Mouse (Mus musculus) midbrain, embryonic 16.5 days (tissue): ENCODE data around the gene Prm1. TPM values are rescaled to one million over a fixed set of nuclear protein-coding genes. Genes with fewer than 3 reads are reported as not detected.

ENCODE experiments used
- ATAC-seq: fragments of 200-750 bp; cut with Nextera tagmentation; 2 replicates; pipeline ENCODE4 v1.8.0; 2017; ENCODE audit warnings: moderate TSS enrichment
- H3K27ac ChIP-seq: fragments of 300-500 bp; sonication (generic); 2 replicates; pipeline ENCODE4 v1.5.1; 2014; ENCODE audit warnings: mild to moderate bottlenecking, low read length, mixed read lengths
- H3K27me3 ChIP-seq: fragments of 300-500 bp; sonication (generic); 2 replicates; pipeline ENCODE4 v1.6.1; 2014; ENCODE audit warnings: low read depth, low read length, mixed read lengths; ENCODE audit not compliant: control insufficient read depth, insufficient read depth
- H3K36me3 ChIP-seq: fragments of 300-500 bp; sonication (generic); 2 replicates; pipeline ENCODE4 v1.6.1; 2014; ENCODE audit warnings: mild to moderate bottlenecking, low read length, moderate library complexity, mixed read lengths; ENCODE audit not compliant: control insufficient read depth, insufficient read depth
- H3K4me1 ChIP-seq: fragments of 300-500 bp; sonication (generic); 2 replicates; pipeline ENCODE4 v1.6.1; 2014; ENCODE audit warnings: mild to moderate bottlenecking, low read length, mixed read lengths; ENCODE audit not compliant: control insufficient read depth, insufficient read depth
- H3K4me2 ChIP-seq: fragments of 300-500 bp; sonication (generic); 2 replicates; pipeline ENCODE4 v1.6.1; 2014; ENCODE audit warnings: mild to moderate bottlenecking, low read length, mixed read lengths
- H3K4me3 ChIP-seq: fragments of 300-500 bp; sonication (generic); 2 replicates; pipeline ENCODE4 v1.5.1; 2014; ENCODE audit warnings: low read depth, mild to moderate bottlenecking, low read length, moderate library complexity, mixed read lengths
- H3K9ac ChIP-seq: fragments of 300-500 bp; sonication (generic); 2 replicates; pipeline ENCODE4 v1.6.1; 2014; ENCODE audit warnings: low read depth, low read length, mixed read lengths
- H3K9me3 ChIP-seq: fragments of 300-500 bp; sonication (generic); replicated peaks from 2 replicates; pipeline ENCODE4 v1.6.1; 2014; ENCODE audit warnings: mild to moderate bottlenecking, low read length, mixed read lengths; ENCODE audit not compliant: control insufficient read depth, poor library complexity, severe bottlenecking
- WGBS: fragments of 180-500 bp; shearing (Covaris S2); extraction: QIAGEN DNeasy Blood & Tissue Kit; methylation state at CpG from one replicate; pipeline ENCODE4 v1.1.7; 2014; 5-methylcytosine and 5-hydroxymethylcytosine counted together
- polyA plus RNA-seq: library from polyadenylated mRNA; unstranded; fragments of >200 nt; fragmentation: Nextera tagmentation; extraction: Ambion mirVana; gene quantifications from 2 replicates; pipeline ENCODE4 v1.2.1, GENCODE M21; 2015

Prm1 gene
- polyA plus RNA-seq, 1 experiment from 2014 or later: 0.46 TPM

DNA sequence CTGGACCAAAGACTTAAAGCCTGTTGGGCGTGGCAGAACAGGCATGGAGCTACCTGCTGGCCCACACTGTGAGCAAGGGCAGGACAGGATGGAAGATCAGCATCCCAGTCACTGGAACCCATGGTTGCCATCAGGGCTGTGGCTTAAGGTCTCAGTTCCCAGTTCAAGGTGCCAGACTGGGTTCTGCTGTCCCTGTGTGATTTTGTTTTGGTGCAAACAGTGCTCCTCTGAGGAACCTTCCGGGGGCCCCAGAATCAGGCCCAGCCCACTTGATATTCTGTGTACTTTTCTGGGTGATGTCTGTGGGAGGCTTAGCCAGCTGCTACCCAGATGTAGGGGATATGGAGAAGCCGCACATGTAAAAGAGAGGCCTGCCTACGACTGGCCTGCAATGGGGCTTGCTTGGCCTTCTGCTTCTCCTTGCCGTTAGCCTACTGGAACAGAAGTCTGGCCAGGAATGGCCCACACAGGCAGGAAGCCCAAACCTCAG lies 25.0 kb downstream of the Prm1 start:
- no peak for ATAC-seq
- 85% methylated on average over 5 of the region's 5 CpGs for WGBS
- Histone ChIP-seq H3K27ac (no peak overlapping the region), H3K4me2 (no peak overlapping the region), H3K4me1 (peaks cover 13% of the 10 kb centered on the region), H3K27me3 (no peaks in the 10 kb centered on the region), H3K9me3 (no peaks in the 10 kb centered on the region), H3K9ac (no peak overlapping the region), H3K4me3 (no peak overlapping the region), H3K36me3 (no peaks in the 10 kb centered on the region)

GRCm38 (mm10) chr16:10777579-10778160 lies 28.0 kb downstream of the Prm1 start:
- H3K27ac ChIP-seq: no peak overlapping the region
- ATAC-seq: no peak
- H3K36me3 ChIP-seq: no peaks in the 10 kb centered on the region
- no peak overlapping the region for H3K4me2 ChIP-seq
- WGBS: 68% methylated on average over 5 of the region's 5 CpGs
- no peak overlapping the region for H3K9ac ChIP-seq
- peaks cover 6% of the 10 kb centered on the region for H3K4me1 ChIP-seq
- no peaks in the 10 kb centered on the region for H3K9me3 ChIP-seq
- no peaks in the 10 kb centered on the region for H3K27me3 ChIP-seq
- no peak overlapping the region for H3K4me3 ChIP-seq

GRCm38 (mm10) chr16:10776322-10776721 lies 29.3 kb downstream of the Prm1 start:
- Histone ChIP-seq H3K4me2 (no peak overlapping the region), H3K27ac (no peak overlapping the region), H3K4me1 (no peaks in the 10 kb centered on the region), H3K9ac (no peak overlapping the region), H3K27me3 (no peaks in the 10 kb centered on the region), H3K4me3 (no peak overlapping the region), H3K36me3 (no peaks in the 10 kb centered on the region), H3K9me3 (no peaks in the 10 kb centered on the region)
- WGBS: 64% methylated on average over 7 of the region's 7 CpGs
- no peak for ATAC-seq

- H3K9me3 ChIP-seq: no peaks in the 10 kb centered on the region
- 72% methylated on average over 4 of the region's 4 CpGs for WGBS
- no peaks in the 10 kb centered on the region for H3K27me3 ChIP-seq
- H3K4me1 ChIP-seq: no peaks in the 10 kb centered on the region
- no peaks in the 10 kb centered on the region for H3K36me3 ChIP-seq
- H3K9ac ChIP-seq: no peak overlapping the region
- H3K4me3 ChIP-seq: no peak overlapping the region
- H3K4me2 ChIP-seq: no peak overlapping the region
- no peak for ATAC-seq
- no peak overlapping the region for H3K27ac ChIP-seq
Measured at GRCm38 (mm10) chr16:10774726-10775125, 30.9 kb downstream of the Prm1 start.

DNA sequence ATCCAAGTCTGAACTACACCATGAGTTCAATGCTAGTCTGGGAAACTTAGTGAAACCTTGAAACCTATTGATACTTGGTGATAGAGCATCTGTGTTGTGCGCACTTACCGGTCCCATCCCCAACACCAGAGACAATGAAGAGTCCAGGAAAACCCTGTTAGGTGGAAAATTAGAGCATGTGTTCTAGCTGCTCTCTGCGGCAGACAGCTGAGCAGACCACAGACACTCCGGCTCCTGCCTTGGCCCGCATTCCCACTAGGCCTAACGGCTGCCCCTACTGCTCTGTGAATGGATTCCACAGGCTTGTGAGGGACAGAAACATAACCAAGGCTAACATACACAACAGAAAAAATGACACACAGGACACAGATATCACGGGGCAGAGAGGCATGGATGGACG lies 32.1 kb downstream of the Prm1 start:
- 87% methylated on average over 8 of the region's 8 CpGs for WGBS
- no peaks in the 10 kb centered on the region for H3K9me3 ChIP-seq
- H3K27me3 ChIP-seq: no peaks in the 10 kb centered on the region
- no peaks in the 10 kb centered on the region for H3K36me3 ChIP-seq
- no peak overlapping the region for H3K4me3 ChIP-seq
- no peak overlapping the region for H3K4me2 ChIP-seq
- H3K27ac ChIP-seq: no peak overlapping the region
- no peak for ATAC-seq
- no peaks in the 10 kb centered on the region for H3K4me1 ChIP-seq
- H3K9ac ChIP-seq: no peak overlapping the region

DNA sequence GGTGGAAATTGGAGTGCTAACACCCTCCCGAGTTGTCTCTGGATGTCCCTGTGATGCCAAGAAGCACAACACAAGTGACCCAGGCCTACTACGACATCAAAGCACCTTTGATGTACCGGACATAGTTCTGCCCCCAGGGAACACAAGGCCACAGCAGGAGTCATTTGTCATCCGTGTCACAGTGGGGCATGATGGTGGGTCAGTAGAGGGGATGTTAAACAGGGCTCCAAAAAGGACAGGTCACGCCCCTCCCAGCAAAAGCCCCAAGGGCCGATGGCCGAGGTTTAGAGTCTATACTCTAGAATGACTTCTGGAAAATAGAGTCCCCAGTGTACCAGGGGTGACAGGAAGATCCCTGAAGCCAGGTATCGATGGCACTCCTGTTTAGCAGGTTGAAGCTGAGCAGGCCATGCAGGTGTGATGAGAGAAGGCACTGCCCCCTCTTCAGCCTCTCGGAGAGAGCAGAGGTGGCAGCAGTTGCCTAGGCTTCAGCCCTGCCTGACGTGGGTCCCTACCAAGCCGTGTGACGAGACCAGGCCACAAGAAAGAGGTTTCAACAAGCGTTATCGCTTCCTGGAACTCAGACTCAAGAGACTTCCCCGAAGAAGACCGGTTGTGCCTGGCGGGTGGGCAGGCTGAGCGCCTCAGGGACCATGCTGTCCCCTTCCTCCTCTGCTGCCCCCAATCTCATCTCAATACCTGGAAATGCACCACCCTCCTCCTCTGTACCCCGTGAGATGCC lies 33.7 kb downstream of the Prm1 start:
- no peak overlapping the region for H3K27ac ChIP-seq
- no peaks in the 10 kb centered on the region for H3K4me1 ChIP-seq
- WGBS: 67% methylated on average over 19 of the region's 19 CpGs
- no peak overlapping the region for H3K4me2 ChIP-seq
- H3K4me3 ChIP-seq: no peak overlapping the region
- no peak for ATAC-seq
- no peaks in the 10 kb centered on the region for H3K27me3 ChIP-seq
- H3K9ac ChIP-seq: no peak overlapping the region
- no peaks in the 10 kb centered on the region for H3K9me3 ChIP-seq
- no peaks in the 10 kb centered on the region for H3K36me3 ChIP-seq

DNA sequence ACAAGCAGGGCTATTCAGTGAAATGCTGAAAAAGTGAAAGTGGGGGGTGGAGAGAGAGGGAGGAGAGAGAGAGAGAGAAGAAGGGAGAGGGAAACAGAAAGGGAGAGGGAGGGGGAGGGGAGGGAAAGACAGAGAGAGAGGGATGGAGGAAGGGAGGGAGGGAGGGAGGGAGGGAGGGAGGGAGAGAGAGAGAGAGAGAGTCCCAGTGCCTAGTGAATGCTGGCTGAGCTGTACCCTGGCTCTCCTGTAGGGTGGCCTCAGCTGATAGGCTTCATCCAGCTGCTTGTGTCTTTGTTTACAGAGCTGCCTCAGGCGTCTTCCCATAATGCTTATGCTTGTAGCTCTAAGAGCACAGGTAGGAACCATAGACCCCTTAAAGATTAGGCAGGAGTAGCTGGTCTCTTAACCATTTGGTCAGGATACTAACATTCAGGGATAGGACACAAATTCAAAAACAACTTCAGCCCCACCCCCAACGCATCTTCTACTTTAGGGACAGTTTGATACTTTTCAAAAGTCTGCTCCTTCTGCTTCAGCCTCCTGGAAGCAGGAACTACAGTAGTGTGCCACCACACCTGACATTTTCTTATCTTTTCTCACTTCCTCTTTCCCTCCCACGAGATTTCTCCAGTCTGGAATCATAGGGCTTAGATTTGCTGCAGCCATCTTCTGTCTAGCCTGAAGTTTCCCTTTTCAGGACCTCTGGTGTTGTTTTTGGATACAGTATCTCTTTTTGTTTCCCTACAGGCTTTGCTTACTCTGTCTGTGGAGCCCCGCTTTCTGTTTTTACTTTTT lies 34.9 kb downstream of the Prm1 start:
- H3K4me3 ChIP-seq: no peak overlapping the region
- ATAC-seq: no peak
- no peaks in the 10 kb centered on the region for H3K36me3 ChIP-seq
- no peak overlapping the region for H3K27ac ChIP-seq
- no peaks in the 10 kb centered on the region for H3K4me1 ChIP-seq
- H3K9me3 ChIP-seq: no peaks in the 10 kb centered on the region
- no peaks in the 10 kb centered on the region for H3K27me3 ChIP-seq
- H3K9ac ChIP-seq: no peak overlapping the region
- 56% methylated on average over 4 of the region's 4 CpGs for WGBS
- no peak overlapping the region for H3K4me2 ChIP-seq

GRCm38 (mm10) chr16:10769661-10770060 lies 36.0 kb downstream of the Prm1 start:
- H3K4me2 ChIP-seq: no peak overlapping the region
- H3K4me1 ChIP-seq: no peaks in the 10 kb centered on the region
- no peaks in the 10 kb centered on the region for H3K36me3 ChIP-seq
- no peak for ATAC-seq
- H3K27ac ChIP-seq: no peak overlapping the region
- no peak overlapping the region for H3K4me3 ChIP-seq
- WGBS: 32% methylated on average over 2 of the region's 2 CpGs
- no peaks in the 10 kb centered on the region for H3K9me3 ChIP-seq
- H3K27me3 ChIP-seq: no peaks in the 10 kb centered on the region
- no peak overlapping the region for H3K9ac ChIP-seq

- ATAC-seq: no peak
- H3K4me1 ChIP-seq: no peaks in the 10 kb centered on the region
- no peaks in the 10 kb centered on the region for H3K27me3 ChIP-seq
- H3K9ac ChIP-seq: no peak overlapping the region
- H3K9me3 ChIP-seq: no peaks in the 10 kb centered on the region
- H3K4me3 ChIP-seq: no peak overlapping the region
- H3K36me3 ChIP-seq: no peaks in the 10 kb centered on the region
- 75% methylated on average over 9 of the region's 9 CpGs for WGBS
- H3K4me2 ChIP-seq: no peak overlapping the region
- H3K27ac ChIP-seq: no peak overlapping the region
Measured at GRCm38 (mm10) chr16:10768821-10769220, 36.8 kb downstream of the Prm1 start.
